Mouse (Mus musculus): ENCODE data around the gene Insl5. TPM values are rescaled to one million over a fixed set of nuclear protein-coding genes. Genes with fewer than 3 reads are reported as not detected.

The Insl5 gene
- total RNA-seq (2021): 1 to 10 TPM; 1.3 to 1.6 TPM
- long read RNA-seq, experiment 1: 0 reads
- long read RNA-seq, experiment 2: 0 reads

DNA sequence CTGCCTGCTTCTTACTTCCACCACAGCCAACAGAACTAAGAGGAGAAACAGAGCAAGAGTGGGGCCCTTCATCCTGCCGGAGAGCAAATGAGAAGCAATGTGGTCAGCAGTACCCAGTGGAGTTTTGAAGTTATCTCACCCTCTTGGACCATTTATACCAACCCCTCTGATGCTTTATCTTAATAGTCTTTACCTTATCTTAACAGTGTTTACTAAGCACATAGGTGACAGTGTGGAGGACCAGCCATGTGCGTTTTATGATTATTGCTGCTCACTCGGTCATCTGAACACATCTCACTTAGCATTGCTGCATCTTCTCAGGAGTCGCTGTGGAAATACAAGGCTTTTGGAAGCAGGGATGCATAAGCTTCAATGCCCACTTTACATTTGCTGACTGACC lies at the start of gene Insl5:
Insl5 (minus strand) TSS at position 222 of the 400 bp plus-strand sequence.
- Histone ChIP-seq H3K4me3 (no peak within 1 kb of the TSS), H3K27ac (no peak within 1 kb of the TSS)
- TF ChIP-seq CTCF (conservative IDR thresholded peaks at IDR 0.05): no peak
- DNase-seq (ENCODE audit: low spot score in 2 of 2): no peak

- DNase-seq (ENCODE audit: low spot score in 2 of 2): no peak
- TF ChIP-seq CTCF (conservative IDR thresholded peaks at IDR 0.05): no peak
- Histone ChIP-seq H3K27ac (no peak overlapping the region), H3K4me3 (no peak overlapping the region)
These were observed 44.0 kb upstream of the Insl5 start for GRCm38 (mm10) chr4:103070631-103071030.

GRCm38 (mm10) chr4:103067906-103068655 lies 41.4 kb upstream of the Insl5 start:
- H3K27ac ChIP-seq: no peak overlapping the region
- DNase-seq (ENCODE audit: low spot score in 2 of 2): no peak
- TF ChIP-seq CTCF (conservative IDR thresholded peaks at IDR 0.05): no peak
- H3K4me3 ChIP-seq: no peak overlapping the region

- DNase-seq (ENCODE audit: low spot score in 2 of 2): no peak
- TF ChIP-seq CTCF (conservative IDR thresholded peaks at IDR 0.05): no peak
- Histone ChIP-seq H3K4me3 (no peak overlapping the region), H3K27ac (no peak overlapping the region)
These were observed 38.3 kb upstream of the Insl5 start for GRCm38 (mm10) chr4:103064976-103065375.

- no peak for TF ChIP-seq CTCF (conservative IDR thresholded peaks at IDR 0.05)
- no peak overlapping the region for H3K27ac ChIP-seq
- DNase-seq (ENCODE audit: low spot score in 2 of 2): no peak
- H3K4me3 ChIP-seq: no peak overlapping the region
These were observed 37.8 kb upstream of the Insl5 start for GRCm38 (mm10) chr4:103064421-103064820.

DNA sequence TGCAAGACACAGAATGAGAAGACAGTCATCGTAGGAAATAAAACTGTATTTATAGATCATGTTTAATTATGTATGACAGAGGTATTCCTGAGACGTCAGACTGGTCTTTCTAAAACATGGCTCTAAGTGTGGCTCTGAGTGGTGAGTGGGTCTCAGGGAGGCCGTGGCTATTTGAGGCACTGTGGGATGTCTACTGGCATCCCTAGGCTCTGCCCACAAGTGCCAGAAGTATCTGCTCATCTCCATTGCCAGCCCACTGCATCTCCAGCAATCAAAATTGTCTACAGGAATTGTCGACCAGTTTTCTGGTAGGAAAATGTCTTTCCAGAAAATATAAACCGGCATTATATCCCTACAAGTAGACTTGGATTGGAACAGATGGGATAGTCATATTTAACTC lies 30.3 kb upstream of the Insl5 start:
- H3K27ac ChIP-seq: no peak overlapping the region
- H3K4me3 ChIP-seq: no peak overlapping the region
- TF ChIP-seq CTCF (conservative IDR thresholded peaks at IDR 0.05): no peak
- no peak for DNase-seq (ENCODE audit: low spot score in 2 of 2)

GRCm38 (mm10) chr4:103048046-103048445 lies 21.4 kb upstream of the Insl5 start:
- no peak for DNase-seq (ENCODE audit: low spot score in 2 of 2)
- Histone ChIP-seq H3K27ac (no peak overlapping the region), H3K4me3 (no peak overlapping the region)
- TF ChIP-seq CTCF (conservative IDR thresholded peaks at IDR 0.05): 0 out of 2 replicates have a peak, but pooled peaks have one; percentile 7

DNA sequence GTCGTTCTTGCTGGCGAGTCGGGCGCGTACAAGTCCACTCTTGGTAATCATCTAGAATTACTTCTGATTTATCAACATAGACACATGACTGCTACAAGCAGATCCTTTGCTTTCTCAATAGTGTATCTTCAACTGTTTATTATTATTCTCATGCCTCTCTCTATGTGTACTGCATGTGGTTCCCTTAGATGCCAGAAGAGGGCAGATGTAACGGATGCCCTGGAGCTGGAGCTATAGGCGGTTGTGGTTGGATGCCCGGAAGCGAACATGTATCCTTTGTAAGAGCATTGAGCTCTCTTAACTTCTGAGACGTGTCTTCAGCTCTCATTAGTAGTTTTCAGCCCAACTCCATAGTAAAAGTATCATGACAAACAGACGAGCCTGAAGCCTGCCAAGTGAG lies 16.4 kb upstream of the Insl5 start:
- H3K27ac ChIP-seq: no peak overlapping the region
- no peak for DNase-seq (ENCODE audit: low spot score in 2 of 2)
- peak; percentile 45 for TF ChIP-seq CTCF (conservative IDR thresholded peaks at IDR 0.05)
- no peak overlapping the region for H3K4me3 ChIP-seq

GRCm38 (mm10) chr4:103039838-103040191 lies 13.2 kb upstream of the Insl5 start:
- no peak overlapping the region for H3K4me3 ChIP-seq
- DNase-seq (ENCODE audit: low spot score in 2 of 2): no peak

DNA sequence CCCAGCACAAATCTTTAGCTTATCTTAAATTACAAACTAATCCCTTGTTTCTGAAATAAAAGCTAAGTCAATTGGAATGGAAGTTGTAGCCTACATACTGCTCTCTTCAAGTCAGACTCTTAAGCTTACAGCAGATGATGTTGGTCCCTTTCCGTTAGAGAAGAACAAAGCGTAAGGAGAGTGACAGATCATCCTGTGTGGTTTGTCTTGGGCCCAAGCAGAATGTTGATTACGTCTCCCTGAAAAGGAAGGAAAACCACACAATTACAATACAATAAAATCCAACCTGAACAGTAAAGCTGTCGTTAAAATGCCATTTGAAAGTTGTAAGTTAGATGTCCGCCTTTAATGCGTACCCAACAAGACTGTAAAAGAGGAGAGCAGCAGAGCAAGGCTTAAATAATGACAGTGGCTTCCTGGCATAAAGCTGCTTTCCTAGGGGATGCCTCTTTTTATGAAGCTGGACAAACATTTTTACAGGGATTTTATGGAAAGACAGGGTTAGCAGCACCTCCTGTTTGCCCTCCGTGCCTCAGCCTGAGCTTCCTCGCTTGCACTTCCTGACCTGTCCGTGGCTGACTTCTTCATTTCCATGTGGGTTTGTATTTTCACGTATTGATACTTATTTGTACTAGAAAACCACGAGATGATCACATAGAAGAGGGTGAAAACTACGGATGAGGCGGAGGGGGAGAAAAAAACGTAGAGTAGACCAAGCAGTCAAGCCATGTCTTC lies 12.6 kb upstream of the Insl5 start:
- TF ChIP-seq CTCF (conservative IDR thresholded peaks at IDR 0.05): no peak
- DNase-seq (ENCODE audit: low spot score in 2 of 2): no peak
- H3K27ac ChIP-seq: no peak overlapping the region
- H3K4me3 ChIP-seq: no peak overlapping the region

More at GRCm38 (mm10) chr4:103039838-103040191, 13.2 kb upstream of the Insl5 start:
- H3K27ac ChIP-seq: no peak overlapping the region
- no peak for TF ChIP-seq CTCF (conservative IDR thresholded peaks at IDR 0.05)

DNA sequence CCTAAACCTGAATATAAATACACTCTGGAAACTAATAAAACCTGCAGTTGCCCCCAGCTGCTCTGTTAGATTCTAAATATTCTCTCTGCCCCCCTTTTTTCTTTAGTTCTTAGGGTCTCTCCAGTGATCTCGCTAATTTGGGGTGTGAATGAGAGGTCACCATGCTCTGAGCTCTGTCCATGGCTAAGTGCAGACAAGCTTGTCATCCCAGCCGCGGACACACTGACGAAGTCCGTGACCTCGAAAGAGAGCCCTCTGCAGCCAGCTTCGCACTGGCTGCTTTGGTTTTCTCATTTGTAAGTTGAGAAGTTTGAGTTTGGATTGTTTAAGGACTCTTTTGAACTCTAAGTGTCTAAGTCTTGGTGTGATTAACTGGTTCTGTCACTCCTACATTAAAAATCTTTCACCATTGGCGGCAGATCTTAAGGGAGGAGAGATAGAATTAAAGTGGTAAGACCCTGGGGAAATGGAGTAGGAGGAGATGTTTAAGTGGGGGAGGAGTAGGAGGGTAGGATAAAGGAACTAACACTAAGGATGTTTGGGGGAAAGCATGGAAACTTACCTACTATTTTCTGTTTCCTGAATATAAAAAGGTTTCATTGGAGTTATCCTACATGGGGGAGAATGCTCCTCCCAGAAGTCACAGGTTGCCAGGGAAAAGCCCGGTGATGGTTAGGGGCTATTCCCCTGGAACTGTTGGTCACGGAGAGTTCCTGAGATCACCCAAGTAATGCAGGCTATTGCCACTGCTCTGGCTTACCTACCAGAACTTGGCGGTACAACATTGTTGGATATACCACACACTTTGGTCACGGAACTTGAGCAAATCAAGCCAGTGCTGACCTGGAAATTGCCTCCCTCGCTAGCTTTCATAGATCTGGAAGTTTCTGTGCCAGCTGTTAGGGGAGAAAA lies 1.8 kb upstream of the Insl5 start:
- Histone ChIP-seq H3K27ac (no peak overlapping the region), H3K4me3 (no peak overlapping the region)
- TF ChIP-seq CTCF (conservative IDR thresholded peaks at IDR 0.05): no peak
- DNase-seq (ENCODE audit: low spot score in 2 of 2): no peak

DNA sequence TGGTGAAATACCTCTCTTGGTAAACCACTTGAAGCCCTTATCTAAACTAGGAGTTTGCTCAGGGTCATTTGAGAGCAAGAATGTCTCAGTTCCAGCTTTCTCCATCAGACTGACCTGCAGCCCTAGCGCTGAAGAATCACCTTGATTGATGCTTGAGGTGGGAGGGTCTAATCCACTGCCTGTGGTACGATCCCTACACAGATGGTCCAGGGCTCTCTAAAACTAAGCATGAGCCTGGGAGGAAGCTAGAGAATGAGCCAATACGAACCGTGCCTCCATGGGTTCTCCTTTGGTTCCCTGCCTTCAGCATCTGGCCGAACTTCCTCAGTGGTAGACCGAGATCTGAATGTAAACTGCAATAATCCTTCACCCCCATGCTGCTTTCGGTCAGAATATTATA lies 1.1 kb upstream of the Insl5 start:
- no peak overlapping the region for H3K27ac ChIP-seq
- no peak overlapping the region for H3K4me3 ChIP-seq
- TF ChIP-seq CTCF (conservative IDR thresholded peaks at IDR 0.05): no peak
- DNase-seq (ENCODE audit: low spot score in 2 of 2): no peak

DNA sequence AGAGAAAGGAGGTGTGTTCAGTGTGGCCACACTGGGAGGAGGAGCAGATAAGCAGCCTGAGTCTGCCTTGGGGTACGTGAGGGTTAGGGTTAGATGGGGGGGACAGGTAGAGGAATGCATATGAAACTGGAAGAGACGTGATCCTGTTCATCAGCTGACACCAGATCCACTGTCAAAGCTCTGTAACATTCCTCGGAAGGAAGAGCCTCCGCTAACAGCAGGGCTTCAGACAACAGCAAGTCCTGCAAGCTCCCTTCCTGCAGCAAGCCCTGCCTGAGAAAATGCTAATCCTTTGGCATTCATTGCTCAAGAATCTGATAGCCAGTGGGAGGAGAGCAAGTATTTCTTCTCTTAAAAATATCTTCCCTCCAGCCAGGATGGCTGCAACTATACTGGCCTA lies 13.2 kb downstream of the Insl5 start:
- no peak for TF ChIP-seq CTCF (conservative IDR thresholded peaks at IDR 0.05)
- DNase-seq (ENCODE audit: low spot score in 2 of 2): no peak
- no peak overlapping the region for H3K27ac ChIP-seq
- no peak overlapping the region for H3K4me3 ChIP-seq

All from layer of hippocampus, adult 2 months (tissue).